Mouse (Mus musculus) embryonic fibroblast, embryonic 13.5 days (primary cell): ENCODE measurements around the gene Fam136a. TPM values are rescaled to one million over a fixed set of nuclear protein-coding genes. Genes with fewer than 3 reads are reported as not detected.

Experiments used
- H3K27ac ChIP-seq: 2 replicates; pipeline ENCODE4 v1.5.1; 2012; ENCODE audit warnings: low read length, control low read depth, inconsistent platforms; ENCODE audit not compliant: insufficient read depth
- H3K4me1 ChIP-seq: 2 replicates; pipeline ENCODE4 v1.6.1; 2011; ENCODE audit warnings: low read length; ENCODE audit not compliant: control insufficient read depth, insufficient read depth
- H3K4me3 ChIP-seq: 2 replicates; pipeline ENCODE4 v1.5.1; 2011; ENCODE audit warnings: mild to moderate bottlenecking, control low read depth, low read length; ENCODE audit not compliant: insufficient read depth
- CTCF ChIP-seq: IDR thresholded peaks from 2 replicates; pipeline ENCODE4 v1.5.1; 2011; ENCODE audit warnings: mild to moderate bottlenecking, control low read depth, low read length, moderate library complexity, borderline replicate concordance; ENCODE audit not compliant: insufficient read depth
- POLR2A ChIP-seq: IDR thresholded peaks from 2 replicates; pipeline ENCODE4 v1.6.1; 2011; ENCODE audit warnings: low read depth, mild to moderate bottlenecking, control low read depth, low read length, moderate library complexity
- polyA plus RNA-seq: library from polyadenylated mRNA; stranded (reverse); fragments of >200 nt; gene quantifications from 2 replicates; pipeline ENCODE4 v1.2.4, GENCODE M21; 2011; ENCODE audit warnings: low read depth; ENCODE audit not compliant: missing spikeins, insufficient read length

The Fam136a gene
- polyA plus RNA-seq, 1 experiment = 31.9 TPM

DNA sequence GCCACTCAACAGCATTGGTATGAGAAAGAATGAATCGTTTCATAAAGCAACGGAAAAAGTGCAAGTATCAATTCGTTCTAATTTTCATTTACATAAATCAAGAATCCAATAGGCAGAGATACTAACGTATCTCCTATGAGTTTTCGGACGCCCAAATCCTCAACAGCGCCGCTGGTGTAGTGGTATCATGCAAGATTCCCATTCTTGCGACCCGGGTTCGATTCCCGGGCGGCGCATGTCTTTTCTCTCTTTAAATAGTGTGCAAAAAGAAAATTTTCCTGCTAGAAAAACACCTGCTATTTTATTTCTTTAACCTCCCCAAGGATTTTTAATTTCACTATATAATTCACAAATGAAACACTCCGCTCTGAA lies 38.3 kb downstream of the Fam136a start:
- TF ChIP-seq POLR2A = no peak
- TF ChIP-seq CTCF = no peak
- 0 out of 2 replicates have a peak, but pooled peaks cover 2% of the 10 kb centered on the region for H3K4me1 ChIP-seq
- no peak overlapping the region for H3K4me3 ChIP-seq
- no peak overlapping the region; the same call in 1 of the 2 replicates for H3K27ac ChIP-seq

DNA sequence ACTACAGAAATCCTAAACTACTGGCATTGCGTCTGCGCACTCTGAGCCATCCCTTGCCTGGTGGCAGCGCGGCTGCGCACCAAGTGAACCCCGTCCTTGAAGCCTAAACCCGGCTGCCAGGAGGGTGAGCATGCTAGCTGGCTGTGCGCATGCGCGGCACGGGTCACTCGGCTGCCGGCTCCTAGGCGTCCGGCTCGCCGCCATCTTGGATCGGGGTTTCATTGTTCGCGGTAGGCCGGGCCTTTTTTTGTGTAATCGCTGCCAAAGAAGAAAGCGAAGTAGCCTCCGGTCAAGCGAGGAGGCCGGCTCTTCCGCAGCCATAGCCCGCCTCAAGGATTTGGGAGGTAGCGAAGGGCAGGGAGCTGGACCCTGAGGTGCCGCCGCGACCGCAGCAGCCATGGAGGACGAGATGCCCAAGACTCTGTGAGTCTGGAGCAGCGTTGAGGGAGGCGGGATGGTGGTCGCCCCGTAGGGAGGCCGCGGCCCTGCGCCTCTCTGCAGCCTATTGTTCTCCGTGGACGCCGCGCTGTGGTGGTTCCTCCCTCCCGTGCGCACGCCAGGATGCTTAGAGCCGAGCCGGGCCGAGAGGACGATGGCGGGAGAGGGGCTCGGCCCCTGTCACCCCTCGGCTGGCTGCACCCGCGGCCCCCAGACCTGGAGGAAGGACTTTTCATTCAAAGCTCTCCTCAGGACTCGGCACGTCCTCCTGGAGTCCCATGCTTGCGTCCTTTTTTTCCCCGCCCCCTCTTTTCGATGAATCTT lies 38.8 kb downstream of the Fam136a start, which contains the start of gene Tia1:
TSS of gene Tia1 (plus strand) at position 120 of the 762 bp plus-strand sequence.
- Histone ChIP-seq H3K4me1 (0 out of 2 replicates have a peak, but pooled peaks cover 2% of the 10 kb centered on the region), H3K27ac (peak within 1 kb of the TSS; percentile 95), H3K4me3 (peak within 1 kb of the TSS; percentile 68)
- TF ChIP-seq CTCF (no peak), POLR2A (peak; percentile 77)

DNA sequence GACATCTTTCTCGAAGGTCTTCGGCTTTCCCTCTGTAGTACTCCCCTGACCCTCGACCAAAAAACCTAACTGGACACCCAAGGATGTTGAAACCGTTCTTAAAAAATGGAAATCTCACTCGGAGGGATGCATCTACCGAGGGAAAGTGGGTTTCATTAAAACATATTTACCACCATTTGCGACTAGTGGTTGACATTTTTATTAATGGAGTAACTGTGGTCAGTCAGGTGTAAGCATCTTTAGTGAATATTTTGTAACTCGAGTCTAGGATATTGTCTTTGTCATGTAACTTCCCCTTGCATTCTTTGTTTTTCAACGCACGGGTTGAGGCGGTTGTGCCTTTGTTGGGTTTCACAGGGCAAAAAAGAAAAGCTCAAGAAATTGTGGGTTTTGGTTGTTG lies 39.5 kb downstream of the Fam136a start:
- Histone ChIP-seq H3K4me1 (0 out of 2 replicates have a peak, but pooled peaks cover 5% of the 10 kb centered on the region), H3K4me3 (peak overlapping the region; percentile 68), H3K27ac (peak overlapping the region; percentile 95; the same call in 1 of the 2 replicates)
- TF ChIP-seq CTCF (no peak), POLR2A (no peak)

DNA sequence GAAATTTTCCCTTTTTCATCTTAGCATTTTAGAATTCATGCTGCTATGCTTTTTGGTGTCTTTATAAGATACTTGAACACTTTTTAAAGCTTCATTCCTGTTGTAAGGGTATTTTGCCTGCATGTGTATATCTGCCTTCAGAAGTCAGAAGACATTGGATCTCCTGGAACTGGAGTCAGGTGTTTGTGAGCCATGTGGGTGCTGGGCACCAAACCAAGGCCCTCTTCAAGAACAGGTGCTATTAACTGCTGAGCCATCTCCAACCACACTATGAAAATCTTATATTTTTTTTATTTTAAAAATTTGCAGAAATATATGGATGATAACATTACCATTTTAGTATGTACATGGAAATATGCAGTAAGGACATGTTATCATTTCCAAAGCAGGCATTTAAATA lies 40.9 kb downstream of the Fam136a start:
- Histone ChIP-seq H3K27ac (no peak overlapping the region), H3K4me1 (peaks cover 5% of the 10 kb centered on the region; the same call in 1 of the 2 replicates), H3K4me3 (no peak overlapping the region)
- TF ChIP-seq POLR2A = no peak
- TF ChIP-seq CTCF = no peak

DNA sequence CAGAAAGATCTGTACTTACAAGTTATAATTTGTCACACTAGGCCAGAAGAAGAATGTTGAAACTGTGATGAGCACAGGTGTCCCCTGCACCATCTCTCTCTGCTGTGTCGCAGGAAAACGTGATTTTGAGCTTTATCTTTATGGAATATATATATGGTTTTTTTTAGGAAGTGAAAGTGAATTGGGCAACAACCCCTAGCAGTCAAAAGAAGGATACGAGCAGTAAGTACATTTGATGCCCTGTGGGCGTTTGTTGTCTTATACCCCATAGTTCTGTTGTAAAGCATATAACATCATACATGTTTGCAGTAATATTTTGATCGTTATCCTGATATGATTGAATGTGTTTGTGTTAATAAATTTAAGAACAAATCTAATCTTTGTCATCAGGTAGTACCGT lies 53.3 kb downstream of the Fam136a start:
- H3K4me1 ChIP-seq = no peaks in the 10 kb centered on the region
- H3K27ac ChIP-seq = no peak overlapping the region
- TF ChIP-seq CTCF (no peak), POLR2A (no peak)
- no peak overlapping the region for H3K4me3 ChIP-seq

DNA sequence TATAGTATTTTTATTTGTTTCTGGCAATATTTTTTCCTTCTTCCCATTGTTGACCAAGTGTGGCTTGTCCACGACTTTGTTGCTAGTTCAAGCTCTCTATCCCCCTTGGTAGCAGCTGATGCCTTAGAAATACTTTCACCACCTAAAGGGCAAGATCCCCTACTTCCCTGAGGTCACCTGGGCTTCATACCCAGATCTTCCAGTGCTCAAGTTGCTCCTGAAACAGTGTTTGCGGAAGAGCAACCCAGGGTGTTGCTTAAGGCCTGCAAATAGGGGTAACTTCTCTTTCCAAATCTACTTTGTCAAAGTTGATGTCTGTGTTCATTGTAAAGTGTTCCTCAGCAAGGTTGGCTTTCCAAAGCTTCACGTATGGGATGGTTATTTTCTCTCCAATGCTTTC lies 53.8 kb downstream of the Fam136a start:
- H3K4me1 ChIP-seq = no peaks in the 10 kb centered on the region

More for the DNA sequence above, 53.8 kb downstream of the Fam136a start:
- Histone ChIP-seq H3K4me3 (no peak overlapping the region), H3K27ac (no peak overlapping the region)
- TF ChIP-seq CTCF (no peak), POLR2A (no peak)

Other genes starting within 250 kb of the Fam136a start
- gene Tgfa, start 170.4 kb upstream of the Fam136a start, polyA plus RNA-seq = 0.42 and 0.85 TPM in 2 replicates
- 141 and 203 TPM in 2 replicates for gene Snrpg, start 5.7 kb downstream of the Fam136a start, polyA plus RNA-seq
- 117 and 140 TPM in 2 replicates for gene Pcyox1, start 31.5 kb downstream of the Fam136a start, polyA plus RNA-seq
- gene Tia1, start 38.6 kb downstream of the Fam136a start, polyA plus RNA-seq = 92.6 and 133 TPM in 2 replicates
- gene Gm44790, start 61.0 kb downstream of the Fam136a start, polyA plus RNA-seq = not detected in 2 replicates
- gene C87436, start 72.7 kb downstream of the Fam136a start, polyA plus RNA-seq = 9.6 and 9.7 TPM in 2 replicates
- gene Pcbp1, start 160.7 kb downstream of the Fam136a start, polyA plus RNA-seq = 176 and 186 TPM in 2 replicates